Mouse (Mus musculus) erythroblast, embryonic 14.5 days (primary cell): Measurements from ENCODE around the gene Ect2. TPM values are rescaled to one million over a fixed set of nuclear protein-coding genes. Genes with fewer than 3 reads are reported as not detected.
A peak's percentile ranks its signal among the peaks of the same experiment; 100 is the strongest.

Source experiments
- H3K27me3 ChIP-seq: 2 replicates; pipeline ENCODE4 v1.6.1; 2012; ENCODE audit warnings: inconsistent platforms; ENCODE audit not compliant: control insufficient read depth
- H3K36me3 ChIP-seq: 2 replicates; pipeline ENCODE4 v1.6.1; 2012; ENCODE audit warnings: mild to moderate bottlenecking, inconsistent platforms; ENCODE audit not compliant: control insufficient read depth
- H3K4me1 ChIP-seq: 2 replicates; pipeline ENCODE4 v1.6.1; 2012; ENCODE audit warnings: inconsistent platforms; ENCODE audit not compliant: control insufficient read depth
- H3K4me3 ChIP-seq: replicated peaks from 2 replicates; pipeline ENCODE3; 2012; ENCODE audit warnings: moderate library complexity, mild to moderate bottlenecking, inconsistent platforms
- H3K9me3 ChIP-seq: 2 replicates; pipeline ENCODE4 v1.6.1; 2012; ENCODE audit warnings: low read length, inconsistent platforms, mixed read lengths; ENCODE audit not compliant: control insufficient read depth
- GATA1 ChIP-seq: IDR thresholded peaks from 2 replicates; pipeline ENCODE4 v1.6.1; 2012; ENCODE audit warnings: low read length, inconsistent platforms, mixed read lengths
- TAL1 ChIP-seq: IDR thresholded peaks from 3 replicates; pipeline ENCODE4 v1.6.1; 2012; ENCODE audit warnings: low read length, inconsistent platforms, mixed read lengths
- polyA plus RNA-seq: library from polyadenylated mRNA; stranded (reverse); fragments of >175 nt; gene quantifications from 2 replicates; pipeline ENCODE4 v1.2.3, GENCODE M21; 2012

Ect2 gene
- polyA plus RNA-seq, 1 experiment = 0.46 TPM

GRCm38 (mm10) chr3:27190865-27191264 is 37.2 kb upstream of the Ect2 start:
- H3K27me3 ChIP-seq = no peaks in the 10 kb centered on the region
- H3K36me3 ChIP-seq = no peaks in the 10 kb centered on the region
- H3K4me1 ChIP-seq = peaks cover 5% of the 10 kb centered on the region; the same call in 1 of the 2 replicates
- no peak overlapping the region for H3K4me3 ChIP-seq
- no peaks in the 10 kb centered on the region for H3K9me3 ChIP-seq
- no peak for TF ChIP-seq TAL1
- no peak for TF ChIP-seq GATA1

GRCm38 (mm10) chr3:27189320-27190261 is 35.9 kb upstream of the Ect2 start:
- H3K27me3 ChIP-seq = no peaks in the 10 kb centered on the region
- TF ChIP-seq GATA1 = no peak
- H3K9me3 ChIP-seq = no peaks in the 10 kb centered on the region
- H3K4me3 ChIP-seq = no peak overlapping the region
- H3K36me3 ChIP-seq = no peaks in the 10 kb centered on the region
- peaks cover 3% of the 10 kb centered on the region; the same call in 1 of the 2 replicates for H3K4me1 ChIP-seq

- Histone ChIP-seq H3K27me3 (peaks cover 5% of the 10 kb centered on the region), H3K9me3 (no peaks in the 10 kb centered on the region), H3K36me3 (no peaks in the 10 kb centered on the region), H3K4me3 (no peak overlapping the region), H3K4me1 (peaks cover 8% of the 10 kb centered on the region)
- no peak for TF ChIP-seq TAL1
- no peak for TF ChIP-seq GATA1
Measured at GRCm38 (mm10) chr3:27188386-27188785, 34.7 kb upstream of the Ect2 start.

- Histone ChIP-seq H3K27me3 (peaks cover 13% of the 10 kb centered on the region), H3K4me1 (peaks cover 17% of the 10 kb centered on the region)
Measured at GRCm38 (mm10) chr3:27183601-27184175, 30.0 kb upstream of the Ect2 start.

GRCm38 (mm10) chr3:27182733-27183600 is 29.3 kb upstream of the Ect2 start, which contains the start of gene Nceh1:
TSS of gene Nceh1 (plus strand) at chr3:27182965.
- TF ChIP-seq GATA1 (no peak), TAL1 (no peak)
- peaks cover 17% of the 10 kb centered on the region for H3K4me1 ChIP-seq
- H3K4me3 ChIP-seq = peak within 1 kb of the TSS; percentile 73
- H3K36me3 ChIP-seq = no peaks in the 10 kb centered on the region
- no peaks in the 10 kb centered on the region for H3K9me3 ChIP-seq
- H3K27me3 ChIP-seq = peaks cover 13% of the 10 kb centered on the region

More at GRCm38 (mm10) chr3:27183601-27184175, 30.0 kb upstream of the Ect2 start:
- TF ChIP-seq GATA1 (no peak), TAL1 (no peak)
- H3K4me3 ChIP-seq = peak overlapping the region; percentile 73
- H3K9me3 ChIP-seq = no peaks in the 10 kb centered on the region
- H3K36me3 ChIP-seq = no peaks in the 10 kb centered on the region

- peaks cover 17% of the 10 kb centered on the region for H3K4me1 ChIP-seq
- H3K27me3 ChIP-seq = peaks cover 13% of the 10 kb centered on the region
- TF ChIP-seq TAL1 (no peak), GATA1 (no peak)
- H3K4me3 ChIP-seq = no peak overlapping the region
- H3K9me3 ChIP-seq = no peaks in the 10 kb centered on the region
- H3K36me3 ChIP-seq = no peaks in the 10 kb centered on the region
Measured at GRCm38 (mm10) chr3:27179711-27180110, 26.0 kb upstream of the Ect2 start.

- no peaks in the 10 kb centered on the region for H3K4me1 ChIP-seq
- no peaks in the 10 kb centered on the region for H3K9me3 ChIP-seq
- no peak overlapping the region for H3K4me3 ChIP-seq
- no peaks in the 10 kb centered on the region for H3K36me3 ChIP-seq
- no peaks in the 10 kb centered on the region for H3K27me3 ChIP-seq
- no peak for TF ChIP-seq GATA1
- TF ChIP-seq TAL1 = no peak
Measured at GRCm38 (mm10) chr3:27170257-27170656, 16.6 kb upstream of the Ect2 start.

- H3K4me1 ChIP-seq = no peaks in the 10 kb centered on the region
- TF ChIP-seq TAL1 = no peak
- TF ChIP-seq GATA1 = no peak
- H3K36me3 ChIP-seq = no peaks in the 10 kb centered on the region
Measured at GRCm38 (mm10) chr3:27165481-27166065, 11.9 kb upstream of the Ect2 start.

GRCm38 (mm10) chr3:27162410-27162804 is 8.7 kb upstream of the Ect2 start:
- no peaks in the 10 kb centered on the region for H3K36me3 ChIP-seq
- H3K9me3 ChIP-seq = no peaks in the 10 kb centered on the region
- H3K4me1 ChIP-seq = no peaks in the 10 kb centered on the region
- no peak overlapping the region for H3K4me3 ChIP-seq
- 0 out of 2 replicates have a peak, but pooled peaks have one; percentile 4 for TF ChIP-seq GATA1
- TF ChIP-seq TAL1 = no peak
- no peaks in the 10 kb centered on the region for H3K27me3 ChIP-seq

More at GRCm38 (mm10) chr3:27165481-27166065, 11.9 kb upstream of the Ect2 start:
- Histone ChIP-seq H3K9me3 (no peaks in the 10 kb centered on the region), H3K27me3 (no peaks in the 10 kb centered on the region), H3K4me3 (no peak overlapping the region)
